Mouse (Mus musculus) cerebellum, adult 9-11 months (tissue): Measurements from ENCODE around the gene Gm6268.

Experiments
- DNase-seq: peaks from one replicate; pipeline ENCODE4 v3.0.0; 2022

Gene Gm6268

GRCm38 (mm10) chrX:36400980-36401379 lies at the start of gene Gm6268:
TSS of gene Gm6268 (plus strand) at chrX:36401280.
- no peak for DNase-seq

GRCm38 (mm10) chrX:36352446-36352845 lies 48.6 kb upstream of the Gm6268 start:
- peak; percentile 14 for DNase-seq

GRCm38 (mm10) chrX:36385340-36385739 lies 15.7 kb upstream of the Gm6268 start:
- DNase-seq = no peak

- DNase-seq = peak; percentile 2
Observed at GRCm38 (mm10) chrX:36389971-36390370, 11.1 kb upstream of the Gm6268 start.

- DNase-seq = no peak
Observed at GRCm38 (mm10) chrX:36390503-36390902, 10.6 kb upstream of the Gm6268 start.

GRCm38 (mm10) chrX:36392672-36393071 lies 8.4 kb upstream of the Gm6268 start:
- DNase-seq = no peak

GRCm38 (mm10) chrX:36393279-36393678 lies 7.8 kb upstream of the Gm6268 start:
- no peak for DNase-seq

GRCm38 (mm10) chrX:36402316-36402715 lies 1.2 kb downstream of the Gm6268 start:
- no peak for DNase-seq

GRCm38 (mm10) chrX:36419153-36419552 lies 18.1 kb downstream of the Gm6268 start:
- peak; percentile 2 for DNase-seq

GRCm38 (mm10) chrX:36434993-36435392 lies 33.9 kb downstream of the Gm6268 start:
- no peak for DNase-seq

GRCm38 (mm10) chrX:36437932-36438331 lies 36.9 kb downstream of the Gm6268 start:
- no peak for DNase-seq
